Mouse (Mus musculus) lung, adult 18-20 months (tissue): Measurements from ENCODE around the gene Gdf11.
A peak's percentile ranks its signal among the peaks of the same experiment; 100 is the strongest.

Source experiments
- DNase-seq, 2 experiments: peaks; one replicate each; pipeline ENCODE4 v3.0.0; 2022; ENCODE audit warnings: mixed read lengths in 2 of 2

Gene Gdf11

GRCm38 (mm10) chr10:128890383-128891295, 879 bp downstream of the Gdf11 start:
- DNase-seq, result no peak

GRCm38 (mm10) chr10:128889846-128890245, 1.7 kb downstream of the Gdf11 start:
- DNase-seq, result no peak

GRCm38 (mm10) chr10:128888941-128889827, 2.3 kb downstream of the Gdf11 start:
- DNase-seq, result no peak

GRCm38 (mm10) chr10:128882067-128882466, 9.5 kb downstream of the Gdf11 start:
- no peak for DNase-seq

- no peak for DNase-seq
These were observed 12.7 kb downstream of the Gdf11 start for GRCm38 (mm10) chr10:128878811-128879210.

GRCm38 (mm10) chr10:128878291-128878690, 13.2 kb downstream of the Gdf11 start:
- DNase-seq, result no peak

GRCm38 (mm10) chr10:128870341-128870740, 21.2 kb downstream of the Gdf11 start:
- DNase-seq, result no peak

- DNase-seq, result no peak
These were observed 25.0 kb downstream of the Gdf11 start for GRCm38 (mm10) chr10:128866518-128866917.

- DNase-seq, result no peak
These were observed 25.5 kb downstream of the Gdf11 start for GRCm38 (mm10) chr10:128866042-128866441.

GRCm38 (mm10) chr10:128861176-128861575, 30.3 kb downstream of the Gdf11 start:
- DNase-seq, result no peak

GRCm38 (mm10) chr10:128850339-128850738, 41.2 kb downstream of the Gdf11 start:
- DNase-seq, result no peak

- no peak for DNase-seq
These were observed 43.1 kb downstream of the Gdf11 start for GRCm38 (mm10) chr10:128848426-128848825.

GRCm38 (mm10) chr10:128846664-128847063, 44.9 kb downstream of the Gdf11 start:
- no peak for DNase-seq

GRCm38 (mm10) chr10:128845516-128845915, 46.0 kb downstream of the Gdf11 start:
- DNase-seq, result peak in 1 of 2 experiments; percentile 16

- DNase-seq, result no peak
These were observed 48.3 kb downstream of the Gdf11 start for GRCm38 (mm10) chr10:128843260-128843659.

- DNase-seq, result no peak
These were observed 50.9 kb downstream of the Gdf11 start for GRCm38 (mm10) chr10:128840612-128841011.

- no peak for DNase-seq
These were observed 52.1 kb downstream of the Gdf11 start for GRCm38 (mm10) chr10:128839434-128839833.

GRCm38 (mm10) chr10:128837400-128837799, 54.1 kb downstream of the Gdf11 start:
- DNase-seq, result no peak
